Mouse (Mus musculus) thymus, adult 2 months (tissue): ENCODE results near the gene Fga. TPM values are rescaled to one million over a fixed set of nuclear protein-coding genes. Genes with fewer than 3 reads are reported as not detected.

Source experiments
- DNase-seq: peaks from one replicate; pipeline ENCODE4 v3.0.0; 2021
- H3K27ac ChIP-seq: fragments of 200-500 bp; 2 replicates; pipeline ENCODE4 v1.5.1; 2012; ENCODE audit warnings: low read length, control low read depth; ENCODE audit not compliant: control insufficient read depth, insufficient read depth
- H3K27me3 ChIP-seq: fragments of 200-500 bp; 2 replicates; pipeline ENCODE4 v1.6.1; 2012; ENCODE audit warnings: mild to moderate bottlenecking, low read length, moderate library complexity, mixed read lengths; ENCODE audit not compliant: control insufficient read depth, insufficient read depth
- H3K36me3 ChIP-seq: fragments of 200-500 bp; 2 replicates; pipeline ENCODE4 v1.6.1; 2012; ENCODE audit warnings: mild to moderate bottlenecking, low read length, moderate library complexity; ENCODE audit not compliant: control insufficient read depth, insufficient read depth
- H3K4me1 ChIP-seq: fragments of 200-500 bp; replicated peaks from 2 replicates; pipeline ENCODE4 v1.6.1; 2012; ENCODE audit warnings: low read length; ENCODE audit not compliant: control insufficient read depth, insufficient read depth
- H3K4me3 ChIP-seq: fragments of 200-500 bp; 2 replicates; pipeline ENCODE4 v1.5.1; 2012; ENCODE audit warnings: mild to moderate bottlenecking, low read length, control low read depth, moderate library complexity; ENCODE audit not compliant: control insufficient read depth, insufficient read depth
- CTCF ChIP-seq: fragments of 200-500 bp; IDR thresholded peaks from 2 replicates; pipeline ENCODE4 v1.5.1; 2012; ENCODE audit warnings: mild to moderate bottlenecking, control low read depth, low read length, moderate library complexity, borderline replicate concordance; ENCODE audit not compliant: control insufficient read depth, poor library complexity, insufficient read depth; ENCODE audit errors: extremely low read depth
- POLR2A ChIP-seq: fragments of 200-500 bp; IDR thresholded peaks from 2 replicates; pipeline ENCODE4 v1.6.1; 2012; ENCODE audit warnings: mild to moderate bottlenecking, low read length, control low read depth, moderate library complexity; ENCODE audit not compliant: control insufficient read depth, poor library complexity, insufficient read depth; ENCODE audit errors: extremely low read depth
- WGBS: fragments of 180-500 bp; shearing (Covaris S2); methylation state at CpG from one replicate; pipeline ENCODE4 v1.1.7; 2018; 5-methylcytosine and 5-hydroxymethylcytosine counted together
- polyA plus RNA-seq: library from polyadenylated mRNA; depleted of rRNA; stranded (reverse); fragments of >200 nt; gene quantifications from 2 replicates; pipeline ENCODE4 v1.2.3, GENCODE M21; 2012; rRNA removed

Fga gene
- polyA plus RNA-seq, 1 experiment, result 0.08 TPM

DNA sequence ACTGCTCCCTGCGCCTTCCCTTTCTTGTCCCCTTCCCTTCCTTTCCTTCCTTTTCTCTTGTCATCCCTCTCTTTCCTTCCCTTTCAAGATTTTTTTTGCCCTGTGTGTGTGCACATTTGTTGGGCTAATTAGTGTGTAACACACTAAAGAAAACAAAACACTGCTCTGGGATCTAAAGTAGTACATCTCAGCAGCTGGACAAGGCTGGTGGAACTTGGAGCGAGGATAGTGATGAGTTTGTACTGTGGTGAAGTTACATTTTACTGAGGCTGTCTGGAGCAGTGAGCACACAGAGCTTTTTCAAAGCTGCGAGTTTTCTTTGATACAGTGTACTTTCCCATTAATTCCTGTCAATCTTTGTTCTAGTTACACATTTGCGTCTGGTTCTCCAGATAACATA, 44.4 kb downstream of the Fga start:
- no peak for DNase-seq
- H3K36me3 ChIP-seq, result peaks cover 69% of the 10 kb centered on the region

DNA sequence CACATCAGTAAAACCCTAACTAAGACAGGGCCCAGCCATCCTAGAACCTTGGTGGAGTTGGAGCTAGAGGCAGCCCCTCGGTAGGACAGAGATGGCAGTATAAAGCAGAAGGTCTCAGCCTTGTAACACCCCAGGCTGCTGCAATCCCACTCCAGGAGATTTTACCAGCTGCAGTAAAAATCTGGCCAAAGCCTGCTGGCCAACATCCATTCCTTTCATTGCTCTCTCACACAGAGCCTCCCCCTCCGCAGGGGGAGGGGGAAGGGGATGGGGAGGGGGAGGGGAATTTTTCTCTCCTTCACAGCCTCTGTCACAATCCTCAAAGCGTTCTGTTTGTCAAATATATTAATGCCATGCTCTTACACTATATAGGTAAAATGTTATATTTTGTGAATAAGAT, 50.7 kb downstream of the Fga start:
- Histone ChIP-seq H3K27ac (no peak overlapping the region), H3K36me3 (peaks cover 10% of the 10 kb centered on the region), H3K4me3 (no peak overlapping the region), H3K4me1 (peaks cover 3% of the 10 kb centered on the region; the same call in 1 of the 2 replicates), H3K27me3 (no peaks in the 10 kb centered on the region)
- 65% methylated on average over 3 of the region's 3 CpGs for WGBS
- TF ChIP-seq CTCF, result no peak
- TF ChIP-seq POLR2A, result no peak
- DNase-seq, result no peak

More for the DNA sequence above, 44.4 kb downstream of the Fga start:
- Histone ChIP-seq H3K27ac (no peak overlapping the region), H3K27me3 (no peaks in the 10 kb centered on the region), H3K4me3 (no peak overlapping the region), H3K4me1 (no peaks in the 10 kb centered on the region)
- TF ChIP-seq POLR2A, result no peak
- no peak for TF ChIP-seq CTCF
- 97% methylated on average over 4 of the region's 4 CpGs for WGBS

DNA sequence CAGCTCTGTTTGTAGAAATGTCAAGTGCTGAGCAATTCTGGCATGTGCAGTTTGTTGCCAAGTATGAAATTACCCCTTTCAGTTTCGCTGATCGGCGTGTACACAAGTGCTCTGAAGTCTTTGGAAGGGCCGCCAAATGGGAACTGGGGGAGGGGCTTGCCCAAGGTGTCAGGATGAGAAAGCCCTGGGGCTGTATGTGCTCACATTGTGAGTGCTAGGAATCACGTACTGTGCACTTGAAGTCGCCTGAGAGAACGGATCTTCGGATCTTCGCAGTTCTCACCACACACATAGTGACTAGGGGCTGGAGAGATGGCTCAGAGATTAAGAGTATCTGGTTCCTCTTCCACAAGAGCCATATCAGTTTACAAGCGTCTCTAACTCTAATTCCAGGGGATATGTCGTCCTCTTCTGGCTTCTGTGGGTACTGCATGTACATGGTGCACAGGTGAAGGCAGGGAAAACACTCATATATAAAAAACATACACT, 54.7 kb downstream of the Fga start:
- DNase-seq, result peak; percentile 55
- no peak overlapping the region for H3K27ac ChIP-seq
- WGBS, result 2% methylated on average over 11 of the region's 11 CpGs

More for the DNA sequence above, 54.7 kb downstream of the Fga start:
- no peaks in the 10 kb centered on the region for H3K36me3 ChIP-seq
- peaks cover 3% of the 10 kb centered on the region; the same call in 1 of the 2 replicates for H3K4me1 ChIP-seq
- H3K27me3 ChIP-seq, result no peaks in the 10 kb centered on the region
- no peak overlapping the region for H3K4me3 ChIP-seq
- TF ChIP-seq CTCF, result no peak
- no peak for TF ChIP-seq POLR2A

Other genes with a start within 250 kb of the Fga start
- gene Rbm46, start 149.6 kb upstream of the Fga start, polyA plus RNA-seq, result not detected in 2 replicates
- gene Lrat, start 122.1 kb upstream of the Fga start, polyA plus RNA-seq, result 0.15 and 0.22 TPM in 2 replicates
- 0.65 and 4.3 TPM in 2 replicates for gene Fgg, start 18.4 kb upstream of the Fga start, polyA plus RNA-seq
- 0.15 and 1.8 TPM in 2 replicates for gene Fgb, start 23.8 kb downstream of the Fga start, polyA plus RNA-seq
- gene Plrg1, start 29.4 kb downstream of the Fga start, polyA plus RNA-seq, result 55.9 TPM in 2 replicates
- 0.31 and 0.32 TPM in 2 replicates for gene Dchs2, start 101.9 kb downstream of the Fga start, polyA plus RNA-seq